Mouse (Mus musculus) left cerebral cortex, adult 9 months (tissue): ENCODE data around the gene Tmem60.

Experiments
- DNase-seq, 2 experiments: peaks; one replicate each; pipeline ENCODE4 v3.0.0; 2022; ENCODE audit warnings: low spot score in 2 of 2

The Tmem60 gene

DNA sequence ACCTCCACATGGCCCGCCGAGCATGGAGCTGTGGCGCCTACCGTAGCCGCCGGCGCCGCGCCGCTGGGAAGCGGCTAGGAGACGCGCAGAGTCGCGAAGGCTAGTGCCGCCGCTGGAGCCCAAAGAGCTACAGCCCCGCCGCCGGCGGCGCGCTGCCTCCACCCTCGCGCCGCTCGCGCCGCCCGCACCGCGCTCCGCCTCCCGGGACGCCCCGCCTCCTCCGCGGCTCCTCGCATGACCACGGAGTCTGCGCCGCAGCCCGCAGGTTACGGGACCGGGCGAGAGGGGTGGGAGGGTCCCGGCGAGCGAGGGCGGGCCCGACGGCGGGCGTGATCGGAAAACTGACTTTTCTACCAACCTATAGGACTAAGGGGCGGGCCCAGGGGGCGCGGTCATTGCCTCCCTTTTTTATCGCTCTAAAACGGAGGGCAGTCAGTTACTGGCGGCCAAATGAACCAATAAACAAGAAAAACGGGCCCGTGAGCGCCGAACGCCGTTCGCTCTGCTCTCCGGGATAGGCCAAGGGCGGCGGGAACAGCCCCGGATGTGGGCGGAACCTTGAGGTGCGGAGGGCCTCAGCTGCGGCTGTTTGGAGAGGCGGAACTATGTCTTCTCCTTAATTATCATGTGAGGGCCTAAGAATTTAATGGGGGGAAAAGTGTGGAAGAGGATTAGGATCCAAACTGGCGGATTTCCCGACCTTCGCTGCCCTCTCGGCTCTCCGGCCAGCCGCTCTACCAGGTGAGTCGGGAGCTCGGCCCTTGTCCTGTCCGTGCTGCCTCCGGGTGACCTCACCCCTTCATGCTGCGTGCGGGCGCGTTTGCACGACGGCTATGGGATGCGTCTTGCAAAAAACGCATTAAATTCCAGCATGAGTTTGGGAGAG lies at the start of gene Tmem60, which contains the start of gene Phtf2:
Tmem60 (plus strand) TSS at position 277 of the 886 bp plus-strand sequence.
Phtf2 (minus strand) TSS at position 210 of the 886 bp plus-strand sequence.
- peak; percentile 96 to 99 for DNase-seq

DNA sequence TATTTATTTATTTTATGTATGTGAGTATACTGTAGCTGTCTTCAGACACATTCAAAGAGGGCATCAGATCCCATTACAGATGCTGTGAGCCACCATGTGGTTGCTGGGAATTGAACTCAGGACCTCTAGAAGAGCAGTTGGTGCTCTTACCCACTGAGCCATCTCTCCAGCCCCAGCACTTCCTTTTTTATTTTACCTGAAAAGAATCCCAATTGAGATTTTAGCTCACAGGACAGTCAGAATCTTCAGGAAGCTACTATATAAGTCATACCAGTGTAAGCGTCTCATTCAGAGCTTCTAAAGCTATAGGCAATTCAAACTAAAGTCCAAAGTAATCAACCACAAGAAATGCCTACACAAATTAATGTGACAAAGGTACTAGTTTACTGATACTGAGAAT lies 47.6 kb upstream of the Tmem60 start:
- no peak for DNase-seq

DNA sequence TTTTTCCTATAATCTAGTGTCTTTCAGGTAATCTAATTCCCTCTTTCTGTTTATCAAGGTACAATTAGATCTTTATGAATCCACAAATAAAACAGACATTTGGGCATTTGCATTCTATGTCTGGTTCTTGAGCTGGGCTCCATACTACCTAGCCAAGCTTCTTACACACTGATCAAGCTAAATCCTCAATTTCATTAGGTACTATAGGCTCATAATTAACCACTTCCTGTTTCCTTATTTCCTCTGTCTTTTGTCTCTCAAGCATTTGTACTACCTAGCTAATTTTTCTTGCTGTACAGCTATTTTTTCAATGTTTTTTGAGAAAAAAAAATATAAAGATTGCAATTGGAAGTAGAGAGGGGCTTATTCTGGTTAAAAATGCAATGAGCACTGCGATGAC lies 44.9 kb upstream of the Tmem60 start:
- no peak for DNase-seq

DNA sequence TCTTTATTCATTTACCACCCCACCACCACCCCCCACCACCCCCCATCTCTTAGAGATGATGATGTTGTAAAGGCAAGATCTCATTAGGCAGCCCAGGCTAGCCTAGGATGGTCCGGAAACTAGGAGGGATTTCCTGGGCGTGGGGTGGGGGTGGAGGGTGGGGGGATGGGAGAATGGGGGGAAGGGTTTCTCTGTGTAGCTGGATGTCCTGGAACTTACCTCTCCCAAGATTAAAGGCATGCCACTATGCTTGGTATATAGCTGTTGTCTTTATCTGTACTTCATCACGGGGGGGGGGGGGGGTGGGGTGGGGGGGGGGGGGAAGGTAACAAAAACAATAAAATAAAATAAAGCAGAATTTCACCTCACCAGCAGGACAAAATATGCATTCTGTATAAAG lies 38.6 kb upstream of the Tmem60 start:
- no peak for DNase-seq

DNA sequence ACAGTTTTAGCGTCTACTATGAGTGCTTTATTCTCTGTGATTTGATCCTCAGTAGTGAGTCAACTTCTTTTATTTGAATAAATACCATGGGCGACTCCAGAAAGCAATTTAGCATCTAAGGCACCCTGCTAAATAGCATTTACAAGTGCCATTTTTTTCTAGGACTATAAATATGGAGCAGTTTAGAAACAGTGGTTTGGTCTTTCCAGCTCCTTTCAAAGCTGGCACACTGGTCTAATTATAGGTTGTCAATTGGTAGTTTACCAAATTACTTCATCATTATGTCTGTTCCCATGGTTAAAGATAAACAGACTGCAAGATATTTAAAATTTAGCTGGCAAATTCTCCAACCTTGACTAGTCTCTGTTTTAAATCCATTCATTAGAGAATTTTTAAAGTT lies 38.2 kb upstream of the Tmem60 start:
- peak in 1 of 2 experiments; percentile 36 for DNase-seq

DNA sequence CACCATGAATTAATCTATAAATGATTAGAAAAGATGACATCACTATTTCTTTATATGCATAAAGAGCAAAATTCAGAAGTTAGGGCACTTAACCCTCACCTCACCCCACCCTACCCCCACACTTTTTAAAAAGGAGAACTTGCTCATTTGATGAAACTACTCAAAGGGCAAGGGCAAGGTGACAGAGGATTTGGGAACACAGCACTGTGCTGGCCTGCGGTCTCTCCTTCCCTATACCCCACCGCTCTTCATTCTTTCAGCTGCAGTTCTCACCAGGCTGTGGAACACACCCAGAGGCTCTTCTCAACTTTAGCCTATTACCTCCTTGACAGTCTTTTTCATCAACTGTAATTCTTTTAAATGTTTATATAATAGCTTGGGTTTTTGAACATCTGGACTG lies 35.0 kb upstream of the Tmem60 start:
- DNase-seq: no peak

DNA sequence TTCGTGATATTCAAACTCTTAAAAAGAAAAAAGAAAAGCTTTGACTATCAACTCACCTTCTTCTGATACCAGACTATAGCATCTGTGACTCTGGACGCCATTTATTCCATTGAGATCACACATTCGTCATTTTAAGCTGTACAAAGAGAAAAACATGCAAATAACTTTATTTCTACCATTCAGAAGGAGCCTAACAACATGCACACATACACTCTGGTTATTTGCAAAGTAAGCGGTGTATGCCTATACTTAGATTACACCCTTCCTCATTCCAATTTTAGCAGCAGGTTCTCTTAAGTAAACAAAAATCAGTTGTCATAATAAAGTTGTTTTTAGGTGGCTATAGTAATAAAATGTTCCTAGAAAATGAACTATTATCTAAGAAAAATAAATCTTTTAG lies 26.9 kb upstream of the Tmem60 start:
- DNase-seq: no peak

DNA sequence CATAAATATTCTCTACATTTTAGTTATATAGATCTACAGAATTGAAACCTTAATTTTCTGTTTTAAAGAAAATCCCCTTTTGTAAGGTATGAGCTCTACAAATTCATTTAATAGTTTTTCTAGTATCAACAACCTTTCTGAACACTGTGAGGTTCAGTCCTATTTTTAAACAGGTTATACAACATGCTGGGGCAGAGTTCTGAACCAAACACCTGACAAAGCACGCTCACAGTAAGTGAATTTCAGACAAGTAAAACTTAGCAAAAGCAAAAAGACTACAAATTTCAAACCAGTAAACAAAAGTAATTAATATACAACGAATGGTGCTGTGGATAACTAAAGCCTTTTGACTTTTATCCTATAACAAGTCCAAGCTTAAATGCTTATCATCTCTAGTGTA lies 23.6 kb upstream of the Tmem60 start:
- DNase-seq: no peak

DNA sequence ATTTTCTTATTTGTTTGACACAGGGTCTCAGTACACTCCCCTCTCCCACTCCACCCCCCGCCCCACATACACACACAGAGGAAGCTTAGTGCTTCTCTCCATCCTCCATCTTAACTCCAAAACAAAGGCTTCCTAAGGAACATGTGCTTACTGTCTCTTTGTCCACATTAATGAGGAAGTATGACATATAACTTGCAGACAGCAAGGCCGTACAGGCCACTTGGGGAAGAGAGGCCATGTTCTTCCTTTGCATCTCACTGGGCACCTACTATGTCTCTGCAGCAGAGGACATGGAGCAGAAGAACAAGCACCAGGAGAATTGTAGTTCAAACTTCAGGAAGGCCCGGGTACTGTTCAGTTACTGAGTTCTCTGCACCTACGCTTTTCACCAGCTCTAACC lies 21.4 kb upstream of the Tmem60 start:
- no peak for DNase-seq

DNA sequence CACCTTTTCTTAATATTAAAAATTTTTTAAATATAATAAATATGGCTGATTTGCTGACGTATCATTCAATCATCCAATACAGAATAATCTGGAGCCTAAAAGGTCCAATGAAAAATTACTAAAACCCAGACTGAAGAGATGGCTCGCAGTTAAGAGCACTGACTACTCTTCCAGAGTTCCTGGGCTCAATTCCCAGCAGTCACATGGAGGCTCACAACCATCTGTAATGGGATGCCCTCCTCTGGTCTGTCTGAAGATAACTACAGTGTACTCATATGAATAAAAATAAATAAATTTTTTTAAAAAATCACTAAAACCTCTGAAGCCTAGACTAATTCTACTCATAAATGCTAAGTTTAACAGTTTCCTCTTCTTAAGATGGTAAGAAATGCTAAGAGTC lies 20.1 kb upstream of the Tmem60 start:
- DNase-seq: no peak

DNA sequence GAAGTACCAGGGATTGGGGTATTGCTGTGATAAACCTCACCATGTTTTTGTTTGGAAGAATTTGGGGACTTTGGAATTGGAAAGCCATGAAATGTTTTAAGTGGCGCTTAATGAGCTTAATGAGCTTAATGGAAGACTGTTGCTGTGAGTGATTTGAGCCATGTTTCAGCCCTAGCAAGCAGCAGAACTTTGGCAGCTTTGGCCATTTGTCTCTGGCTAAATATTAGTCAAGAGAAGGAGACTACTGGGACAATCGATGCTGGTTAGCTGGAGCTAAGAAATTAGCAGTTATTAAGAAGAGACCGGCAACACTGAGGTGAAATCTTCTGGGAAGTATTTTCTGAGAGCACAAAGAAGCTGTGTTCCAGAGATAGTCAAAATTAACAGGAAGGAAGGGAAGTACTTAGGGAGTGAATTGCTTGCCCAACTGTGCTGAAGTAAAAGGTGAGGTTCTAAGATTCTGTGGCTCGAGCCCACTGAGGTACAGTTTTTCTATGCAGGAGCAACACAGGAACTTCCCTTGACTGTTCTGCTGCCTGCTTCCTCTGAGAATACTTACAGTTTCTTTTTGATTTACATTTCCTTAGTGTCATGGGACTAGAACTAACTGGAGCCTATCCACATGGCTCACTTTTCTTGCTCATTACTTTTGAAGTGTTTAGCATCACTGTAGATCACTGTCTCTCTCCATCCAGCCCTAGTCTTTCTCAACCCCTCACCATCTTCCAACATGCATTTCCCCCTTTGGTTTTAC lies 17.6 kb upstream of the Tmem60 start:
- DNase-seq: no peak

DNA sequence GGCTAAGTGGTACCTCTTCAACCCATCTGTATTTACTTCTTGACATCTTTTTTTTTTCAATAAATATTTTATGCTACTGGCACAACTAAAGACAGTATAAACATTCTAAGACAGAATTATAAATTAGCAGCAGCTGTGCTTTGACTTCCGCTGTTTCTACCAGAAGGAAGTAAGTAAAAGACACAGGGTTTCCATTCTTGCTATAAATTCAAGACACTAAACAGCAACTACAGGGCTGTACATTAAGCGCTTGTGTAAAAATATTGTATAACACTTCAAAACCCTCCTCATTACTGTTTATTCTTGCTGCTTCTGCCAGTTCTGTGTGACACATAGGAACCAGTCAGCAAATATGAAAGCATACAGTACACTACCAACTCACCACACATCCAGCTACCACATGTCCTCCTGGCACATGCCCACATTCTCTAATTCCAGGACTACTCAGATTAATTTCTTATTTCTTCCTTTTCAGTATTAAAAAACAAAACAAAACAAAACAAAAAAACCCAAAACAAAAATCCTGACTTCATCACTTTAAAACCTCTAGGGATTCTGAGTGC lies 16.7 kb upstream of the Tmem60 start:
- no peak for DNase-seq

DNA sequence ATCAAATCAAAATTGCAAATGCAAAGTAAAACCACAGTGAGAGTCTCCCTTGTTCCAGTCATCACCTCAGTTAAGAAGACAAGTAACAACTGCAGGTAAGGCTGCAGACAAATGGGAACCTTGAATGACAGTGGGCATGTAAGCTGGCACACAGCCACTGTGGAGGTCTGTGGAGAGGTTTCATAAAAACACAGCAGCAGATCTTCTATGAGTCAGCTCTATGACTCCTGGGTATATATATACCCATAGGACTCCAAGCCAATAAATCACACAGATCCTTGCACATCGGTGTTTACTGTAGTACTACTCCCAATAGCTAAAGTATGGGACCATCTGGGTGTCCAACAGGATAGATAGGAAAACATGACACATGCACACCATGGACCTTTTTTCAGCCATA lies 8.8 kb upstream of the Tmem60 start:
- DNase-seq: no peak

DNA sequence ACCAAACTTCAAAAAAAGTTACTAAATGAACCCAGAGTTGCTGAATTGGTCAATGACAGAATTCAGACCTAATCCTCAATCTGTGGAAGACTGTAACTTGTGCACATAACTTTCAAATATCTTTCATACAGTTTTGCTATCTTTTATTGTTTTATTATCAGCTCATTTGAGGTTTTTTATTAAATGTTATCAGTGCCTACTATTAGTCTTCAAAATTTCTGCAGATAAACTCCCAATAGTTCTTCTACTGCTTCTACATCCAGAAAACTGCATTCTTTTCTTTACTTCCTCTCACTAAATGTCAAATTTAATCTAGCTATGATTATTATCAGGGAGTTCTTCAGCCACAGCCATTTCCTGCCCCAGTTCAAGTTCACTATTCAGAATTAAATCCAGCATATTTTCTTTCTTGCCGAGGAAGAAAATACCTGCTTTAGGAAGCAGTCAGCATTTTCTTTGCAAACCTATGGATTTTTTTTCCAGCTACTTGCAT lies 5.0 kb upstream of the Tmem60 start:
- no peak for DNase-seq

DNA sequence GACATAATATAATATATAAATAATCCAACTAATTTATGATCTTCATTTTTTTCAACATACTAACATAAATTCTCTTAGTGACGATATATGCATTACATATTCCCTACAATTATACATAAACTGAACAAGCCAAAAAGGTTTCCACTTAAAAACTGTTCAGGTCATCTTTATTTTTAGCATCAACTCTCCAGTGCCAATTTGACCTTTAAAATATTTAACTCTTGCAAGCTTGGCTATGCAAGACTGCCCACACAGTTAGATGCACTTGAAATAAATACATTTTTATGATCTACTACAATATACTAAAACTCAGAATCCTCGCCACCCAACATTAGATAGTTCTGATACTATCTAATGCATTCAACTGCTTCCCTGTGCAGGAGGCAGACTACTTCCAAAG lies 1.6 kb upstream of the Tmem60 start:
- DNase-seq: no peak

DNA sequence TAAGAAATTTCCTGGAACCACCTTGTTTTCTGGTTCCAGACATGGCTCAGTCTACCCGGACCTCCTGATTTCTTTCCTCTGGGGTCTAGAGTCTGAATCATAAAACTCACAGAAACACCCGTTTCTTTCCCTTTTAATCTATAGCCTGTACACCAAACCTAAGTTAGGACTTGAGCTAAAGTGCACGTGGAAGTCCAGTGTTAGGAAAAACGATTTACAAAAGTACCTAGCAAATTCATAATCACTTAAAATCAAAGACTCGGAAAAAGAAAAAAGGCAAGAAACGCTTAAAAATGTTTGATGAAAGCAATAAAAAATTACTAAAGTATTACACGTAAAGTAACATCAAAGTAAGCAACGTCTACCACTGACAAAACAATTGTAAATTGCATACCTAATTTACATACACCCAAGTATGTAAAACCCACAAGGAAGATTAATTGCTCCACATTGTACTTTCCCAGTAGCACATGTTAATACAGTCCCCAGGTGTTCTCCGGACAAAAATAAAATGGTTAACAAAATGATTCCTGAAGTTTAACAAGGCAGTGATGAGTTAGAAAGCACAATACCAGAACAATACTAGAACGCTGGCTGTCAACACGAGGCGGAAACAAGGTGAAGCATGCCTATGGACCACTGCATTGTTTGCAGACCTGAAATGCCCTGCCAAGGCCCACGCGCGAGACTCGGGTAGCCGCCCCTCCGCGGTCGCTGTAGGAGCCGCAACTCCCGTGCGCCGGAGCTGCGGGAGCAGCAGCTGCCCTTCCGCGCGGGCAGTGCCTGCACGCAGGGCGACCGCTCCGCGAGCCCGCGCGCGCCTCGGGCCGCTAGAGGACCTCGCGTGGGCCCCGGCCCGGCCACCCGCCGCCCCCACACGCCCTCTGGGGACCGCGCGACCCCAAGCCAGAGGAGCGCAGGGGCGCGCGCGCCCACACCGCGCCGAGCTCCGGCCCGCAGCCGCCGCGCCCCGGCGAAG lies 905 bp upstream of the Tmem60 start:
- peak; percentile 25 to 50 for DNase-seq

DNA sequence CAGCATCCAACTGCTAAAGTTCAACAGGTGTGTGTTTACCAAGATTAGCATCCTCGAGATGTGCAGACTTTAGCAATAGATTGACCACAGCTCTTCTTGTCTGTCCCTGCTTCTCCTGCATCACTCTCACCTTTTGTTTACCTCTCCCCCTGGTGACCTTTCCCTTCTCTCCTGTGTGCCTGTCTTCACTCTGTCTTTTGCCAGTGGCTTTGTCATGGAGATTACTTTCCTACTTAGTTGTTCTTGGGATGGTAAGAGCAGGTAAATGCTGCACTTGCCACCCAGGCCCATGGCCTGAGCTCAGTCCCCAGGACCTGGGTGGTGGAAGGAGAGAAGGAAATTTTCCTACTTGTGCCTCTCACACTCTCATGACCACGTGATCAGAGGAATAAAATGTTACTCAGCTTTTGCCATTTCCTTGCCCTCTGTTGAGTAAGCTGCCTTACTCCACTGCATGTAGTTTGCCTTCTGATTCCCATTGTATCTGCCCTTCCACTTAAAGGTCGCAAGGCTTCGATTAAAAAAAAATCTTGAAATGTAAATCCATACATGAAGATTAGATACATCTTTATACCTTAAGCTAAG lies 2.1 kb downstream of the Tmem60 start:
- no peak for DNase-seq

DNA sequence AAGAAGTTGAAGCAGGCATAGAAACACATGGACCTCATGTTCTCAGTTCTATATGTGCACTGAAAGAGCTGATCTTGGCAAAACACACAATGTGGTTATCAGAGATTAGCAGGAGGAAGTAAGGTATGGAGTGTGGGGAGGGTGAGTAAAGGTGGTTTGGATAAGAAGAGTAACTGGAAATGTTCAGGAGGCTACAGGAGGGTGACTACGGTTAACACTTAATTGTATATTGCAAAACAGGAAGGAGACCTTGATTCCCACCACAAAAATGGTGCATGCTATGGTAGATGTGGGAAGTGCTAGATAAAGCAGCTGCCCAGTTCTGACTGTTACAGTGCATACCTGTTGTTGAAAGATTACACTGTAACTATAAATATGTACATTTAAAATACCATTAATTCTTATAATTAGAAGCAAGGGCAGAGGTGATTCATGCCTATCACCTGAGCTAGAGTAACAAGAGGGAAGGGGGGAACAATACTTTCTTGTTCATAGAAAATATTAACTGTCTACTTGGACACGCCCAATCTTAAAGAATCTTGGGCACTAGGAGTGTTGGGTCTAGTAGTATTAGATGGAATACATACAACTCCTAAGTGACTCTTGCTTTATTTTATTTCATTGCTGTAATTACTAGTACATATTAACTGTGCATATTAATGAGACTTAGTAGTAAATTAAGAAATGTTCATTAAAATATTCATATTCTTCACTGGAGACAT lies 15.6 kb downstream of the Tmem60 start:
- no peak for DNase-seq

DNA sequence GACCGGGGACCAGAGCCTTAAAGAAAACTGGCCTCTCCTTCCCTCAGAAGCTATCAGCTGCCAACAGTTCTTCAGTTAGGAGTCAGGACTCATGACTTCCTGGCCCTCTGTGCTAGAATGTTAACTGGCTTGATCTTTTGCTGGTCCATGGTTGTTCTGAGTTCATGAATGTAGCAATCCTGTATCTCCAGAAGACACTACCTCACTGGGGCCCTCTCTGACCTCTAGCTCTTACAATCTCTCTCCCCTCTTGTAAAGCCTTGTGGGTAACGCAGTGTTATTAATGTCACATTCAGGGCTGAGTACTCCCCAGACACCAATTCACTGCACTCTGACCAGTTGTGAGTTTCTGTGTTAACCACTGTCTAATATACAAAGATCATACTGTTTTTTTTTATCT lies 22.7 kb downstream of the Tmem60 start:
- no peak for DNase-seq

DNA sequence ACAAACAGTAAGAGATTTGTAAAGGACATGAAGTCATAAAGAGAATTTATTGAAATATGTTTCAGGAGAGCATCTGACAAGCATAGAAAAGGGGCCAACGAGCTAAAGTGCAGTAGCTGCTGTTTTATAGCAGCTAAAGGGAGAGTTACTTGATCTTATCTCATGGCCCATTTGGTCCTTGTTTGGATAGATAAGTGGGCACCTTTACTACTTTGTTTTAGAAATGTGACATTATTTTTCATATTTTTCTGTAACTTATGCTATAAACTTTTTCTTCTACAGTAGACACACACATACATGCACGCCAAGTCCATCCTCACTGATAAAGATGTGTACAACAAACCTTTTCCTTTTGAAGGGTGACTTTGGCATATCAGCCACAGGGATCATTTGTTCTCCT lies 23.4 kb downstream of the Tmem60 start:
- no peak for DNase-seq
